Mouse (Mus musculus) neutrophil, adult 83 days (primary cell): ENCODE results near the gene Amotl1. TPM values are rescaled to one million over a fixed set of nuclear protein-coding genes. Genes with fewer than 3 reads are reported as not detected.

Experiments used
- total RNA-seq, 2 experiments: library from RNA; stranded (reverse); gene quantifications; one replicate each; pipeline ENCODE4 v1.2.4; 2023

Amotl1 gene
- 1 to 10 TPM in 1 of 2 experiments, under 1 TPM in 1; 0.33 to 2.3 TPM for total RNA-seq

DNA sequence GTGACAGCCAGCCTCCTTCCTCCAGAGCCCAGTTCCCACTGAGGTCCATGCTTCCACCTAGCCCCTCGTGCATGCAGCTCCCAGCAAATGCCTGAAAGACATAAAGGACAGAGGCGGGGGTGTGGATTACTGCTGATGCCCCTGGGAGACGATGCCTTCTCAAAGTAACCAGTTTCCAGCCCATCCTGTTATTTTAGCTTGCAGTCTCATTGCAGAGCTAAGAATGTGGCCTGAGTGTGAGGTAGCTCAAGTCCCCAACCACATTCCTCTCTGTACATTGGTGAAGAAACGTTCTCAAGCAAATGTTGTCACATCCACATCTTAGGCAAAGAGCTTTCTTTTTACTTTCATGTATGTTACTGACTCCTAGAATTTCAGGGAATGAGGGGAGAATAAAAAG lies at the start of gene Amotl1:
TSS of gene Amotl1 (minus strand) at position 101 of the 400 bp plus-strand sequence.

GRCm38 (mm10) chr9:14500023-14500915 lies 144.6 kb downstream of the Amotl1 start, which contains the start of the genes Kdm4d and Cwc15:
TSS of gene Kdm4d (minus strand) at chr9:14500482.
TSS of gene Cwc15 (plus strand) at chr9:14500617.

Other genes starting within 250 kb of the Amotl1 start
- gene Kdm4d, start 144.6 kb downstream of the Amotl1 start, total RNA-seq, result under 1 TPM; 0.37 to 0.55 TPM
- 10 to 100 TPM; 69.3 to 76.2 TPM for gene Cwc15, start 144.4 kb downstream of the Amotl1 start, total RNA-seq
- not detected for gene Piwil4, start 95.7 kb upstream of the Amotl1 start, total RNA-seq
- gene Fut4, start 107.3 kb upstream of the Amotl1 start, total RNA-seq, result 1 to 10 TPM; 7.8 to 9.3 TPM
- gene 1700012B09Rik, start 126.0 kb upstream of the Amotl1 start, total RNA-seq, result 1 to 10 TPM; 2.1 to 3.0 TPM
- 10 to 100 TPM; 27.7 to 28.7 TPM for gene Mre11a, start 139.6 kb upstream of the Amotl1 start, total RNA-seq
- 10 to 100 TPM; 11.4 to 14.9 TPM for gene Ankrd49, start 139.8 kb upstream of the Amotl1 start, total RNA-seq
- gene Gpr83, start 215.2 kb upstream of the Amotl1 start, total RNA-seq, result not detected